Mouse (Mus musculus) heart, postnatal 25 days (tissue): ENCODE results near the gene Thnsl1. TPM values are rescaled to one million over a fixed set of nuclear protein-coding genes. Genes with fewer than 3 reads are reported as not detected.

Source experiments
- DNase-seq: peaks from one replicate; pipeline ENCODE4 v3.0.0; 2022; ENCODE audit warnings: low spot score
- intact Hi-C: fragments of 180-260 bp; cut with DNase I; formaldehyde crosslinking; loops from one replicate; pipeline ENCODE4 v1.15.1; 2025
- total RNA-seq, 2 experiments: library from RNA; stranded (reverse); gene quantifications; 2 replicates each; pipeline ENCODE4 v1.2.3; 2021

The Thnsl1 gene
- total RNA-seq = 1 to 10 TPM; 5.6 to 8.6 TPM

DNA sequence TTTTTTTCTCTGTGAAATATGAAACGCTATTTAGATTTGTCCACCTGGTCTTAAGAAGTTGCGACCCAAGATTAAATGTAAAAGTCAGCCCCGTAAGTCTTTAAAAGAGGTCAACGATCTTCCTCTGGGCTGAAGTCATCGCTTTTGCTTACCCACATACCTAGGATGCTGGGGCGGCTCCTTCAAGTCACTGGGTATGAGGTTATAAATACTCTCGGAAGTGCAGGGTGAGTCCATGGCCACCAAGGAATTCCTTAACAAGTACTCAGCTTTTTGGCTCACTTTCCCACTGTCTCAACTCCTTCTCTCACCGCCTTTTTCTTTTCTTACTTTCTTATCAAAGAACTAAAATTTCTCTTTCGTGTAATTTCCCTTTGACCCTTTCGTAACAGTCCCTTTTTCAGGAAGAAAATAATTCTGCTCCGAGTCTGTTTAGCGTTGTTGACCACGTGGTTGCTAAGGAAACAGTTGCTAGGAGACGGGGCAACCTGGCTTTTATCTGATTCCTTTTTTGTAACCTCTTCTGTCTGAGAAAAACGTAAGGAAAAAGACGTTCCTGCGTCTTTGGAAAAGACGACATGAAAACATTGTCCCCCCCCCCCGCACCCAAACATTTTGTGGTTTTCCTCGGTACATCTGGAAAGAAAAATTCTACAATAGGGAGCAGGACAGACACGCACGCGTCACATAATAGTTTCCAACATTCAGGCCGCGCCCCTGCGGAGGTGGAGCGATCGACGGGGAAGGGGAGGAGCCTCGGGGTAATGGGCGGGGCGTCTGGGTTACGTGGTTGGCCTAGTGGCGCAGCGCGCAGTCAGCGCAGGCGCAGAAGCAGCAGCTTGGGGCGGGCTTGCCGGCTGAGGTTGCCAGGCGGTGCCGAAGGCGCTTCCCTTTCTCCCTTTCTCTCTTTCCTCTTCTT is at the start of gene Thnsl1, which contains the start of gene Enkur:
Thnsl1 (plus strand) TSS at position 813 of the 919 bp plus-strand sequence.
Enkur (minus strand) TSS at position 454 of the 919 bp plus-strand sequence.
- intact Hi-C loops = loop anchor here (5.0 kb wide), 1 partner anchor 238 kb away; the partner anchor contains the start of gene Arhgap21
- DNase-seq = peak; percentile 96

DNA sequence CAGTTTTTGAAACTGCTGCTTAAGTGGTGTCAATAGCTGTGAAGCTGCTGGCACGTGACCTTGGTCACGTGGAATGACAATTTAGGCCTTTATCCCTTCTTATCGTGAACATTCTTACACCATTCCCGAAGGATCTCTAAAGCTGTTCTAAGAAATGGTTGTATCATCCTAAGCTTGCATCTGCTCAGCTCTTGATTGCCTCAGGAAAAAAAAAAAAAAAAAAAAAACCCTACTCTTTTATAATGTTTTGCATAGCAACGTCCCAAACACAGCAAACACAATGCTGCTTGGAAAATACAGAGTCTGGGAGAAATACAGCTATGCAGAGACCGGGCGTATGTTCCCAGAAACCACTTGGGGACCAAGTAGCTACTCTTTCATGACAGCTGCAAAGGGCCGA is 41.2 kb upstream of the Thnsl1 start:
- DNase-seq = peak; percentile 36
- intact Hi-C loops = no loop called here

DNA sequence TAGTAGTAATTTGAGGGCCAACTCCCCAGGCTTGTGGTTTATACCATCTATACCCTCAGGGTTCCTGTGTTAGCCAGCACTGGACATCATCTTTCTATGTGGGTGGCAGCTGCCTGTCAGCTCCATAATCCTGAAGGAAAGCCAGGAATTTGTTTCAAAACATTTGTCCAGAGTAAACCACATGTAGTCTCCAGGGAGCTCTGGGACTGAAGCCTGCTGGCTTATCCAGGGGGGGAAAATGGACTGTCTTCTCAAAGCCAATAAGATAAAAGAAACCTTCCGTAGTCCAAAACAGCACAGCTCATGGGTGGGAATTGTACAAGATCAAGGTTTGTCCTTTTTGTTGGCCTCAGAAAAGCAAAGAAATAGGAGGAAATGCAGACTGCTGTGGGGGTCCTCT is 37.6 kb upstream of the Thnsl1 start:
- DNase-seq = peak; percentile 58
- intact Hi-C loops = no loop called here

DNA sequence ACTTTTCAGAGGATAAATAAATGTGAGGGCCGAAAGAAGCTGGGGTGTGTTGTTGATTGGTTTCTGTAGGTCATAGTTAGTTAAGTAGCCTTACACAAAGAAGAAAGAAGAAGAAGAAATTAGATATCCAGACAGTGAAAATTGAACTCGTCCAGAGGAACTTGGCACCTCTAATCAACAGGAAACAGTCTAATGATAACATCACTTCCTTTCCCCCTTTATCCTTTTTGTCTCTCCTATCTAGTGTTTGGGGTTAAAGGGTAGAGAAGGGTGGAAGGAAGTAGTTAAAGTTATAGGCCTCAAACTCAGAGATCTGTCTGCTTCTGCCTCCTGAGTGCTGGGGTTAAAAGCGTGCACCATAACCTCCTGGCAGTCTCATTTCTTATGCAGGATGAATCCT is 32.7 kb upstream of the Thnsl1 start:
- intact Hi-C loops = no loop called here
- DNase-seq = no peak

DNA sequence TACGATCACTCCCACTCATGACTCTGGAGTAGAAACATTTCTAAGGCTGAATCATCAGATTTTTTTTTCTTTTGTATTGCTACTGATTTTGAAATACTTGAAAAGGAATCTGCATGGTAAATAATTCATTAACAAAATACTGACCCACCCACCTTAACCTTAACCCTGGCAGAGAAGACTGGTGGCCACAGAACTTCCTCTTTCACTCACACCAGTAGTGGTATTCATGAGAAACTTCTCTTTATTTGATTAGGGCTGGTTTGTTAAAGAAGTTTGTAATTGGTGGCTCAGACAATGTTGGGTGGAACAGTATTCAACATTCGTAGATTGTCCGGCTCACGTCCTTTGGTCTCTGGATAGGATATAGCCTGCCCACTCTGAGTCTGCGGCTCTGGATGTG is 26.4 kb upstream of the Thnsl1 start:
- intact Hi-C loops = no loop called here
- DNase-seq = no peak

DNA sequence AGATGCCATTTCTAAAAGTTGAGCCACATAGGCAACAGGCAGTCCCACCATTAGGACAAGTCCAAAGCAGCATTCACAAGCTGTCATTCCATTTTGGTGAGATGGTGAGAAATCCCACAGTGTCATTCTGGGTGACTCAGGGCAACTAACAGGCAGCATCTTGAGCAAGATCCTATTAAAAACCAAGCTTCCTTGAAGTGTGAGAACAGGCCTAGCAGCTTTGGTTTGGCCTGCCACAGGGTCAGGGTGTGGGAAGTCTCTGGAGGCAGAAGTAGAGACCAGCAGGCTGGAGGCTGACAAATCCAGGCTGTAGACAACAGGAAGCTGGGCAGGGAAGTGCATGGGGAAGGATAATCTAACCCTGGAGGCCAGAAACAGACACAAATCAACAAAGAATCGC is 22.7 kb upstream of the Thnsl1 start:
- intact Hi-C loops = no loop called here

DNA sequence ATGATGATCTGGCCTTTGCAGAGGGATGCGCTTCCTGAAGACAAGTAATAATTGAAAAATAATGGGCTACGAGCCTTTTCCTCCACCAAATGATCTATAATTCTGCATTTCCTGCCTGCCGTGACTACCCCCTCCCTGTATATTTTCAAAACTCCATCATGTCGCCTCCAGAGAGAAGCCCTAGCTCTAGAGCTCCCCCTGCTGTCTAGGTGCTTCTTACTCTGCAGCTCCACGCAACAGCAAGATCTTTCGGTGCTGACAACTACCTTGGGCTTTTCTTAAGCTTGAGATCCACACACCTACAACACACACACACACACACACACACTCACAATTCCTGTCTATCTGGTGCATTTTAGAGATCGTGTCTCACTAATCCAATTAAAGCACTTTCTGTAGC is 17.9 kb upstream of the Thnsl1 start:
- no peak for DNase-seq
- intact Hi-C loops = loop anchor here (2.0 to 5.0 kb wide), 2 partner anchors 225 to 293 kb away; no protein-coding TSS in a partner anchor

More for the DNA sequence above, 22.7 kb upstream of the Thnsl1 start:
- peak; percentile 40 for DNase-seq

DNA sequence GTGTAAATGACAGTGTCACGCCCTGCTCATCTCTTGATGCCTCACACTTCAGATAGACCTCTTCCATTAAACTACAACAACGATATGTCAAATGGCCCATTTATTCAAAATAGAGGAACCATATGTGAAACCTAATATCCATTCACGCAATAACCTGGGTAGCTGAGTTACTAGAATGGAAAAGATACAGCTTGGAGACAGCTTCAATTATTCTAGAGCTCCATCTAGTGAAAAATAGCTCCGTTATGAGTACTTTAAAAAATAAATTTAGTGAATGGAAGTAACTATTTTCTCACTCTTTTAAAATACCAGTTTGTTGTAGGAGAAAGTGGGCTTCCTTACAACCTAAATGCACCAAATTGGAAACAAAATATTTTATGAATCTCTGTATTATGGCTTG is 16.9 kb upstream of the Thnsl1 start:
- intact Hi-C loops = loop anchor here (5.0 kb wide), 1 partner anchor 226 kb away; no protein-coding TSS in a partner anchor
- no peak for DNase-seq

DNA sequence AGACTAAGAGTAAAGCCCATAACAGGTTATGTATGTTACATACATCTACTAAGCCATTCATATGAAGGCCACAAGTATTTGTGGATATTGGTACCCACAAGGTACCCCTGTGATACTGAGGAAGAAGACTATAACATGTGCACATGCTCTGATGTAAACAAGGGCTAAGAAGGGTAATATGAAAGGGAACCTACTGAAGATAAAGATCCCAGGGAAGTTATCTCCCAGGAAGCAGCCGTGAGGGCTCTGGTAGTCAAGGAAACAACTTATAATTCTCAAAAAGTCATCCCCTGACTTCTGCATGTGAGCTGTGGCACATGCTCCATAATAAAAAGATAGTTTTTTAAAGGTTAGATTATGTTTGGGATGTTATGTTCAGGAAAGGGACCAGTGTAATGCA is 14.3 kb upstream of the Thnsl1 start:
- no peak for DNase-seq
- intact Hi-C loops = no loop called here

DNA sequence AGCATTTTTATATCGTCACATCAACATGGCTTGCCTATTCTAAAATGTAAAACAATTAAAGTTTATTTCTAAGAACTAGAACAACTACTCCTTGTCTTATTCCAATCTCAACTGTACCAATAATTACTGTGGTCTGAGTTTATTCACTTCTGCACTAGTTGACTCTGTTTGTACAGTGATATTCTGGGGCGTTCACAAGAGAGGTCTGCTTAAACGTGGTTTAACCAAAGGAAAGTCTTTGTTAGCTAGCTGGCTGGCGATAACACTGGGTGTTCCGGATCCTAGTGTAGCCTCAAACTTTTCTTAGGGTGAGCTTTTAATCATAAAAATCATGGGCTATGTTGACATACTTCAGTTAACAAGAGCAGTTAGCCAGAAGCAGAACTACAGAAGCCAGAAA is 10.3 kb upstream of the Thnsl1 start:
- intact Hi-C loops = no loop called here
- DNase-seq = no peak

DNA sequence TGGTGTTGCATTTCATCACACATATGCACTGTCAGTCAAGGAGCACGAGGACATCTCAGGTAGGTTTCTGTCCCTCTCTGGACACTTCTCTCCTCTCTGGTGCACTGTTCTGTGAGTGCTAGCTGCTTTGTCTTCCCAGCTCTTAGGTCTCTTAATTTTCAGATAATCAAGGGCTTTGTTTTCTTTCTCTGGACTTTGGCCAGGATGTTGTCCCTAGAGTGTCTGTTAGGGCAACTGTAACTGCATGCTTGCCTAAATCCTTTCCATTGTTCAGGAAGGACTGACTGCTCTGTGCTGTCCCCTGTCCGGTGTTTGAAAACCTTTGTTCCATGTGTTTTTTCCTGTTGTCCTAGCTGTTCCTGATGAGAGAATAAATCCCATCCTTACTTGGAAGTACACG is 6.5 kb upstream of the Thnsl1 start:
- DNase-seq = no peak
- intact Hi-C loops = no loop called here

DNA sequence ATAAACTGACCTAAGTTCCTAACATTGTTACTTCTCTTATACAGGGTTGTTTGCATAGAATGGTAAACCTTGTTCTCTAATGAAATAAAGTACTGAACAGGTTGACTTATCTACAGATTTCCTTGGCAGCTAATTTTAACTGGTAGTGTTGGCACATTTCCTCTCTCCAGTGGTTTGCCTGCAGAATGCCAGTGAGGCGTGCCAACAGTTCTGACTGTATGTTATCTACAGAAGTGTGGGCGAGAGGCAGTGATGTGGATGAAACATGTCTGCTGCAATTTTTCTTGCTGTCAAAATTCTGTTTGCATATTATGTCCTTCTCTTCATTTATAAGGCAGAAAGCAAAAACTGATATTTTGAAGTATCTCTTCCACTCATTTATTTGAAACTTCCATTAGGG is 2.8 kb upstream of the Thnsl1 start:
- DNase-seq = no peak
- intact Hi-C loops = loop anchor here (5.0 kb wide), 1 partner anchor 235 kb away; the partner anchor contains the start of gene Arhgap21

DNA sequence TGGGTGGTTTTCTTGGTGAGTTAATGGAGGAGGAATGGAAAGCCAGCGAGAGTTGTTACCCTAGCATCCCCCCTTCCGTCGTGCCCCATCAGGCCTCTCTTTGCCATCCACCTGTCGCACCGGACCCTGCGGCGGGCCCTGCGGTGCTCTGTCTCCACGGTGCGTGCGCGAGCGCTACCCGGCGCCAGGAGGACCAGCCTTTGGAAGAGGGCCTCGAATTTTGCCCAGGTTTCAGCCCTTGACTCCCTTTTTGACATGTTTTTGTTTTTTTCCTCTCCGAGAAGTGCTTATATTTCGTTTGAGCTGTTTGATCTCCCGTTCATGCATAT is 271 bp downstream of the Thnsl1 start:
- no peak for DNase-seq
- intact Hi-C loops = no loop called here

DNA sequence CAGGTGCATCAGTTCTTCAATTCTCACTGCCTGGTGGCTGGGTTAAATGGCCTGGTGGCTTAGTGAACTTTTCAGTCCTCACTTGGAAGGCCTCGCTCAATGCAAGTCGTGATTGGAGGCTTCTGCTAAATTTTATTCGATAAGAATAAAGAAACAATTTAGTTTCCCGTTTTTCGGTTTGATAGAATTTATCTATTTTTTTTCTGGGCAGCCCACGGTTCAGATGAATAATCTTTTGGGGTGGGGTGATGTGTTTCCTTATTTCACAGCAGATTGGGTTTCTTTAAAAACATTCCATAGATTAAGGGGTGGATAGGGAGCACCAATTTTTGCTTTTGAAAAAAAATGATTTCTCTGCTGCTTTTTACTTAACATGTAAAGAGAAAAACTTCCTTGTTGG is 754 bp downstream of the Thnsl1 start:
- intact Hi-C loops = no loop called here
- no peak for DNase-seq

DNA sequence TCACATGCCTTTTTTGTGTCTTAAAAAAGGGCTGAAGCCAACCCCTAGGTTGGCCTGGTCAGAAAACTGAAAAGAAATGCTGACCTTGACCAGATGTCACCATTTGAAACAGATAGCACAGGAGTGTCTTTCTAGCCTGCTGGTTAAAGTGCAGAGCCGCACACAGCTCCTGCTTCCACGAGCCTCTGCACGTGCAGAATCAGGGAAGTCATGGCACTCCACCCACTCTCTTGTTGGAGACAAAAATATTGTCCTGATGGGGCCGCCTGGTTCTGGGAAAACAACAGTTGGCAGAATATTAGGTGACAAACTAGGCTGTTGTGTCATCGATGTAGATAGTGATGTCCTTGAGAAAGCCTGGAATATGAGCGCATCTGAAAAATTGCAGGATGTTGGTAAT is 5.8 kb downstream of the Thnsl1 start:
- DNase-seq = no peak

DNA sequence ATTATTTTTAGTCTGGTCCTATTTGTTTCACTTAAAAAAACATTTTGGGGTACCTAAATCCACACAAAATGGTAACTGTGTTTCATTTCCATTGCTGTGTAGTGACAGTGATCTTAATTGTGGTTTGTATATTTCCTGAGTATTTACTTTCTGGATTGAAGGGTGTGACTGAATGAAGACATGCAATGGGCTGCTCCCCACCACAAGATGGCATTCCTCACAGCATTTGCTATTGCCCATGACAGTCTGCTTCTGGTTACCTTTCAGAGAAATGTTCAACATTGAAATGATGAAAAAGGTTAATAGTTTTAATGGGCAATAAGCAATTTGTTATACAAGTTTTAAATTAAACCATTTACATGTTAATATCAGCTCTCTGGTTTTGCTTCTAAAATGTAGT is 8.8 kb downstream of the Thnsl1 start:
- DNase-seq = no peak
- intact Hi-C loops = loop anchor here (5.0 kb wide), 1 partner anchor 53 kb away; no protein-coding TSS in a partner anchor

More for the DNA sequence above, 5.8 kb downstream of the Thnsl1 start:
- intact Hi-C loops = loop anchor here (5.0 kb wide), 1 partner anchor 56 kb away; no protein-coding TSS in a partner anchor

DNA sequence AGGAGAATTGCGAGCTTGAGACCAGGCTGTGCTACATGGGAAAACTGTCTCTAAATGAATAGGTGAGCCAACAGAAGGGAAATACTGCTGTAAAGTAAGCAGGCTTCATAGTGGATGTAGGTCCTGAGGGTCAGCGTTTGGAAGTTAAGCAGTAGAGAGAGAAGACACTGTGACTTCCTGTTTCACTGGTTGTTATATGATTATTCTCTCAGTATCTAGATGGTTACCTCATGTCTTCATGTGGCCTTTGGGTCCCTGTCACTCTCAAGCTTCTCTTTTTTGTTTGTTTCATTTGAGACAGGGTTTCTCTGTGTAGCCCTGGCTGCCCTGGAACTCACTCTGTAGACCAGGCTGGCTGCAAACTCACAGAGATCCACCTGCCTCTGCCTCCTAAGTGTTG is 9.8 kb downstream of the Thnsl1 start:
- no peak for DNase-seq

DNA sequence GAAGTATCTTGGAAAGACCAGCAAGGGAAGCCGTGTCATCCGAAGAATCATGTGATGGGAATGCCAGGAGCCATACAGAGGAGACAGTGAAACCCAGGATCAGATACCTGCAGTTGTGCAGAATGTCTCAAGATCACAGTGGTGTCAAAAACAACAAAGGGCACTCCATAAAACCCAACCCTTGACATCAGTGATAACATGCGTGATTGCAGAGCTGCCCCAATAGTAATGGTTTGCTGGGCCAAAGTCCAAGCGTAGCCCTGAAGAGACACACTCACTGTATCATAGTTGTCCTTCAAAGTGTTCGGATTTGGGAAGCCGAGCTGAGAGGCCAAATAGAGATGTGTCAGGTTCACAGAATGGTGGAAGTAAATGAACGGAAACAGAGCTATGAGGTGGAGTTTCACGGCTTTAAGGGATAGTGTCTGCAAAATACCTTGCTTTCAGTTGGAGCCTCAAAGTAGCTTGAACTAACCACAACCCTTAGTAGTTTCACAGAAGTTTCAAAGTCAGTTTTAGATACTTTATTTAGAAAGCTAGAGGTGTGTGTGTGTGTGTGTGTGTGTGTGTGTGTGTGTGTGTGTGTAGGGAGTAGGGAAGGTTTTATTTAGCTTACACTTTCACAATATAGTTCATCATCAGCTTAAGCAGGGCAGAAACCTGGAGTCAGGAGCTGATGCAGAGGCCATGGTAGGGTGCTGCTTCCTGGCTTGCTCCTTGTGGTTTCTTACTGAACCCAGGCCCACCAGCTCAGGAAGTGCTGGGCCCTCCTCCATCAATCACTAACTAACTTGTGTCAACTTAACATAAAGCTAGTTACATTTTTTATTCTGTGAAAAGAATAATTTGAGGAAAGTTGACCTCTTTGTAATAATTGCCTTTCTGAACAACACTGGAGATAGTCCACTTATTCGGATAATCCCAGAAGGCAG is 17.2 kb downstream of the Thnsl1 start:
- intact Hi-C loops = no loop called here
- DNase-seq = no peak

More for the DNA sequence above, 9.8 kb downstream of the Thnsl1 start:
- intact Hi-C loops = no loop called here

DNA sequence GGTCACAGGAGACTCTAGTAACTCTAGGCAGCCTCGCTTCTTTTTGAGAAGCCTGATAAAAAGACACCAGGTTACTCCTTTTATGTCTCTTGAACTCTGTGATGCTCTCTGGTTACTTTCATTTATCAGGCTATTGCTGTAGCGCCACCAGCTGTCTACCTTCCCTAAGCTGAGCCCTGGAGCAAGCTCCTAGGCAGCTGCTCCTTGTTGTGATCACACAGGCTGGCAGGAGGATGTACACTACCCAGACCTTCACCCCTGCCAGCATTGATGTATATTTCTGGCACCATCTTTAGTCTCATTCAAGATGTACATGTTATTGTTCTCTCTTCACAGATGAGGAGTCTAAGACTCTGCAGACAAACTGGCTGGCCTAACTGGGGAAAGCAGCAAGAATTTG is 24.8 kb downstream of the Thnsl1 start:
- no peak for DNase-seq
- intact Hi-C loops = no loop called here

DNA sequence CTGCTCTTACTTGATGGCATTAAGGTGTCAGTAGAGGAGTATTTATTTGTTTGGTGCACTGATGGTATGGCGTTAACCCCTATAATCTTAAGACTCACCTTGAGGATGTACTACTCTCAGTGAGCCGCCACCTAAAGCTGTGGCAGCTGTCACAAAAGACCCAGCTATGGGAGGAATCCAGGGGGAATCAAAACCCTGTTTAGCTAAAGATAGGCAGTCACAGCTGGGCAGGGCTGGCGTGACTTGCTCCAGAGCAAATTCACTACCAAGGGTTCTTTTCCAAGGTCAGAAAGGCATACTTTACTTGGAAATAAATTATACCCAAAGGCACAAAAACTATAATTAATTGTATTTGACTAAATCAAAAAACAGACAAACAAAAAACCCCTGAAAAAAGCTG is 25.6 kb downstream of the Thnsl1 start:
- no peak for DNase-seq
- intact Hi-C loops = no loop called here
